Mouse (Mus musculus) right cerebral cortex, postnatal 10 days (tissue): ENCODE results near the gene St6galnac1.
"Not testable (repeated sequence)": the region's sequence is repeated elsewhere in the genome, so short reads cannot be mapped to it uniquely, and the experiment has no call there.

ENCODE experiments used
- DNase-seq, 2 experiments: peaks; one replicate each; pipeline ENCODE4 v3.0.0; 2021; ENCODE audit warnings: low spot score in 2 of 2

Gene St6galnac1

GRCm38 (mm10) chr11:116807526-116807925 lies 32.2 kb upstream of the St6galnac1 start:
- no peak for DNase-seq

- no peak for DNase-seq
Measured at GRCm38 (mm10) chr11:116807116-116807515, 31.8 kb upstream of the St6galnac1 start.

GRCm38 (mm10) chr11:116806136-116807071 lies 31.1 kb upstream of the St6galnac1 start:
- no peak for DNase-seq

- no peak for DNase-seq
Measured at GRCm38 (mm10) chr11:116802709-116803108, 27.4 kb upstream of the St6galnac1 start.

- no peak for DNase-seq
Measured at GRCm38 (mm10) chr11:116801106-116801505, 25.8 kb upstream of the St6galnac1 start.

- DNase-seq: no peak
Measured at GRCm38 (mm10) chr11:116799364-116799763, 24.1 kb upstream of the St6galnac1 start.

GRCm38 (mm10) chr11:116784221-116784620 lies 8.9 kb upstream of the St6galnac1 start:
- no peak for DNase-seq

- no peak for DNase-seq
Measured at GRCm38 (mm10) chr11:116782737-116783145, 7.4 kb upstream of the St6galnac1 start.

- DNase-seq: no peak
Measured at GRCm38 (mm10) chr11:116773205-116773604, 2.1 kb downstream of the St6galnac1 start.

- DNase-seq: no peak
Measured at GRCm38 (mm10) chr11:116769873-116770272, 5.4 kb downstream of the St6galnac1 start.

GRCm38 (mm10) chr11:116764946-116765345 lies 10.4 kb downstream of the St6galnac1 start:
- no peak for DNase-seq

- DNase-seq: no peak
Measured at GRCm38 (mm10) chr11:116764346-116764745, 11.0 kb downstream of the St6galnac1 start.

GRCm38 (mm10) chr11:116755191-116755590 lies 20.1 kb downstream of the St6galnac1 start:
- no peak for DNase-seq

GRCm38 (mm10) chr11:116753674-116754470 lies 21.4 kb downstream of the St6galnac1 start:
- no peak for DNase-seq

- no peak for DNase-seq
Measured at GRCm38 (mm10) chr11:116749733-116750132, 25.6 kb downstream of the St6galnac1 start.

- not testable (repeated sequence) for DNase-seq
Measured at GRCm38 (mm10) chr11:116748692-116749091, 26.6 kb downstream of the St6galnac1 start.

- not testable (repeated sequence) for DNase-seq
Measured at GRCm38 (mm10) chr11:116746822-116747221, 28.5 kb downstream of the St6galnac1 start.

GRCm38 (mm10) chr11:116745457-116745856 lies 29.9 kb downstream of the St6galnac1 start:
- DNase-seq: not testable (repeated sequence)

GRCm38 (mm10) chr11:116738411-116738810 lies 36.9 kb downstream of the St6galnac1 start:
- no peak for DNase-seq

- no peak for DNase-seq
Measured at GRCm38 (mm10) chr11:116732536-116732935, 42.8 kb downstream of the St6galnac1 start.

GRCm38 (mm10) chr11:116731060-116731580 lies 44.2 kb downstream of the St6galnac1 start:
- DNase-seq: not testable (repeated sequence)
